11 mouse cellular contexts compared by ENCODE assay signal in the genomic region with DNA sequence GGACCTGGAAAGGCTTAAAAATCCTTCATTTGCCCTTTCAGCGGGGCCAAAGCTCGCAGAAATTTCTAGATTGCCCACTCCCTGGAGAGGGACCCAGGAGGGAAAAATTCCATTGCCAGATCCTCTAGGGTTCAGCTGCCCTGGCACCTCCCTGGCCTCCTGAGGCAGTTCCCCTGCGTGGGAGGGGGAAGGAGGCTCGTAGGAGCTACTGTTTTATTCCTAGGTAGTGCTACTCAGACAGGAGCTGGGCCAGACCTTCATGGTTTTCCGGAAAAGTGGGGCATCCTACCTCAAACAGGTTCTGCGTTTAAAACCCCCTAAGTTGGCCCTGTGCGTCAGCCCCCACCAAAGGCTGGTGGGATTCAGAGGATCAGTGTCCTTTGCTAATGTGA. TPM values are rescaled to one million over a fixed set of nuclear protein-coding genes. Genes with fewer than 3 reads are reported as not detected.
DNase-seq lines count a peak whose midpoint lies in the region; ATAC-seq lines count a peak whose summit lies in the region.
"Had no signal": no experiment of that assay in that cellular context is flagged by ENCODE, and none has a peak within 500 bp of the region (broad histone marks: within the 10 kb centered on the region; RNA-seq: fewer than 3 reads in every experiment).

No protein-coding gene starts in this region.

- WGBS in intestine, embryonic 15.5 days = 3% methylated on average over 7 of the region's 7 CpGs
- WGBS in intestine, embryonic 16.5 days = 3% methylated on average over 7 of the region's 7 CpGs
- WGBS in forebrain, embryonic 13.5 days = 3% methylated on average over 7 of the region's 7 CpGs
- 0% methylated on average over 7 of the region's 7 CpGs for WGBS in midbrain, embryonic 15.5 days

- peaks cover 6% of the 10 kb centered on the region; the same call in 1 of the 2 replicates for H3K4me1 ChIP-seq in intestine, embryonic 15.5 days (replicated peaks)
- no peaks in the 10 kb centered on the region for H3K4me1 ChIP-seq in intestine, embryonic 16.5 days (ENCODE audit: control insufficient read depth, insufficient read depth, low read length)
- H3K4me1 ChIP-seq in forebrain, embryonic 13.5 days = peaks cover 14% of the 10 kb centered on the region
- peaks cover 22% of the 10 kb centered on the region for H3K4me1 ChIP-seq in midbrain, embryonic 15.5 days

- H3K4me3 ChIP-seq in intestine, embryonic 15.5 days (replicated peaks) = peak overlapping the region; percentile 37
- no peak overlapping the region for H3K4me3 ChIP-seq in intestine, embryonic 16.5 days (ENCODE audit: low read length)
- peak overlapping the region; percentile 49 for H3K4me3 ChIP-seq in forebrain, embryonic 13.5 days
- H3K4me3 ChIP-seq in midbrain, embryonic 15.5 days = peak overlapping the region; percentile 53
- H3K4me3 ChIP-seq: erythroblast, embryonic 14.5 days had no signal

- no peak overlapping the region for H3K9ac ChIP-seq in intestine, embryonic 15.5 days
- H3K9ac ChIP-seq in intestine, embryonic 16.5 days (ENCODE audit: low read depth, low read length) = no peak overlapping the region
- peak overlapping the region; percentile 65 for H3K9ac ChIP-seq in forebrain, embryonic 13.5 days
- peak overlapping the region; percentile 70 for H3K9ac ChIP-seq in midbrain, embryonic 15.5 days
- H3K9ac ChIP-seq: liver, embryonic 14.5 days had no signal

- no peaks in the 10 kb centered on the region for H3K36me3 ChIP-seq in intestine, embryonic 15.5 days
- H3K36me3 ChIP-seq in intestine, embryonic 16.5 days (ENCODE audit: control insufficient read depth, insufficient read depth, low read length) = no peaks in the 10 kb centered on the region
- no peaks in the 10 kb centered on the region for H3K36me3 ChIP-seq in forebrain, embryonic 13.5 days (ENCODE audit: poor library complexity, severe bottlenecking)
- H3K36me3 ChIP-seq in midbrain, embryonic 15.5 days (replicated peaks) = no peaks in the 10 kb centered on the region

- H3K4me2 ChIP-seq in intestine, embryonic 15.5 days (replicated peaks) = peak overlapping the region; percentile 69
- no peak overlapping the region for H3K4me2 ChIP-seq in intestine, embryonic 16.5 days (ENCODE audit: low read depth, low read length)
- H3K4me2 ChIP-seq in forebrain, embryonic 13.5 days = peak overlapping the region; percentile 78
- peak overlapping the region; percentile 81 for H3K4me2 ChIP-seq in midbrain, embryonic 15.5 days

- no peaks in the 10 kb centered on the region for H3K9me3 ChIP-seq in intestine, embryonic 15.5 days
- no peaks in the 10 kb centered on the region for H3K9me3 ChIP-seq in intestine, embryonic 16.5 days (ENCODE audit: control insufficient read depth, low read length)
- no peaks in the 10 kb centered on the region for H3K9me3 ChIP-seq in forebrain, embryonic 13.5 days (replicated peaks)
- H3K9me3 ChIP-seq in midbrain, embryonic 15.5 days = no peaks in the 10 kb centered on the region

- peak; percentile 82 for DNase-seq in cerebellum, adult 11-12 months
- no peak for DNase-seq in gastrocnemius, adult 8-10 months (ENCODE audit: low spot score in 2 of 2)
- DNase-seq in heart, adult 9 months (ENCODE audit: low spot score in 2 of 2) = no peak
- DNase-seq: spleen, adult 18-20 months had no signal

- H3K27ac ChIP-seq in intestine, embryonic 15.5 days = no peak overlapping the region
- no peak overlapping the region for H3K27ac ChIP-seq in intestine, embryonic 16.5 days (ENCODE audit: low read length)
- peak overlapping the region; percentile 42; the same call in 1 of the 2 replicates for H3K27ac ChIP-seq in forebrain, embryonic 13.5 days
- peak overlapping the region; percentile 82 for H3K27ac ChIP-seq in midbrain, embryonic 15.5 days
- H3K27ac ChIP-seq: liver, embryonic 14.5 days had no signal

- ATAC-seq in intestine, embryonic 15.5 days = no peak
- no peak for ATAC-seq in intestine, embryonic 16.5 days
- ATAC-seq in forebrain, embryonic 13.5 days = no peak
- peak; percentile 35; the same call in 1 of the 2 replicates for ATAC-seq in midbrain, embryonic 15.5 days (replicated peaks)
- ATAC-seq in erythroid progenitor cell, adult 5-6 weeks (replicated peaks; ENCODE audit: low FRiP score, poor library complexity, severe bottlenecking) = no peak

- peaks cover 81% of the 10 kb centered on the region for H3K27me3 ChIP-seq in intestine, embryonic 15.5 days (replicated peaks)
- peaks cover 65% of the 10 kb centered on the region for H3K27me3 ChIP-seq in intestine, embryonic 16.5 days (replicated peaks; ENCODE audit: control insufficient read depth, insufficient read depth, low read length)
- peaks cover 94% of the 10 kb centered on the region for H3K27me3 ChIP-seq in forebrain, embryonic 13.5 days
- peaks cover 62% of the 10 kb centered on the region for H3K27me3 ChIP-seq in midbrain, embryonic 15.5 days (replicated peaks)

RNA-seq across cellular contexts. Expression of gene Ppp2r2c, which starts 0.9 kb away (rescaled TPM):
- 0.73 and 0.89 TPM in 2 replicates for polyA plus RNA-seq in intestine, embryonic 15.5 days (2015; fragmentation: Nextera tagmentation; extraction: Ambion mirVana)
- polyA plus RNA-seq in intestine, embryonic 16.5 days (2015; fragmentation: Nextera tagmentation; extraction: Ambion mirVana) = 0.40 and 0.42 TPM in 2 replicates
- polyA plus RNA-seq in forebrain, embryonic 13.5 days (2015; fragmentation: Nextera tagmentation; extraction: Ambion mirVana) = 8.8 and 9.0 TPM in 2 replicates
- polyA plus RNA-seq in midbrain, embryonic 15.5 days (2015; fragmentation: Nextera tagmentation; extraction: Ambion mirVana) = 54.7 and 55.3 TPM in 2 replicates
- 1 to 10 TPM in 1 of 4 experiments, under 1 TPM in 3; 0.27 to 1.1 (median 0.37) TPM for total RNA-seq in gastrocnemius, adult 8-10 months (2022)
- not detected in 2 replicates for total RNA-seq in erythroid progenitor cell, adult 5-6 weeks (2015; ENCODE audit: low replicate concordance)
- not detected in 2 replicates for total RNA-seq in erythroid progenitor cell, adult 5-6 weeks (2017; ENCODE audit: low replicate concordance)
- polyA plus RNA-seq: erythroblast, embryonic 14.5 days; liver, embryonic 14.5 days had no signal

RNA-seq across cellular contexts. Expression of gene Man2b2, which starts 38.7 kb away (rescaled TPM):
- 26.4 and 30.6 TPM in 2 replicates for polyA plus RNA-seq in intestine, embryonic 15.5 days (2015; fragmentation: Nextera tagmentation; extraction: Ambion mirVana)
- polyA plus RNA-seq in intestine, embryonic 16.5 days (2015; fragmentation: Nextera tagmentation; extraction: Ambion mirVana) = 44.9 and 64.6 TPM in 2 replicates
- 5.8 and 6.9 TPM in 2 replicates for polyA plus RNA-seq in forebrain, embryonic 13.5 days (2015; fragmentation: Nextera tagmentation; extraction: Ambion mirVana)
- polyA plus RNA-seq in midbrain, embryonic 15.5 days (2015; fragmentation: Nextera tagmentation; extraction: Ambion mirVana) = 11.7 and 13.1 TPM in 2 replicates
- total RNA-seq in gastrocnemius, adult 8-10 months (2022) = 1 to 10 TPM; 3.7 to 6.0 (median 5.1) TPM
- total RNA-seq in erythroid progenitor cell, adult 5-6 weeks (2015; ENCODE audit: low replicate concordance) = 7.2 and 14.3 TPM in 2 replicates
- total RNA-seq in erythroid progenitor cell, adult 5-6 weeks (2017; ENCODE audit: low replicate concordance) = 2.7 and 3.8 TPM in 2 replicates

Comparison
In these comparisons a context has a peak if more than half of its experiments do, and no peak if none do; other contexts are left out.
1. H3K27ac ChIP-seq: peak in forebrain, embryonic 13.5 days (single experiment) and midbrain, embryonic 15.5 days (single experiment); none in intestine, embryonic 15.5 days (single experiment) and intestine, embryonic 16.5 days (single experiment).
2. H3K9ac ChIP-seq: peak in forebrain, embryonic 13.5 days (single experiment) and midbrain, embryonic 15.5 days (single experiment); none in intestine, embryonic 15.5 days (single experiment) and intestine, embryonic 16.5 days (single experiment).